Comparison of ENCODE assay signal across 19 mouse cellular contexts in genomic region chr11:46307768-46308167, GRCm38 (mm10). TPM values are rescaled to one million over a fixed set of nuclear protein-coding genes. Genes with fewer than 3 reads are reported as not detected.
A peak's percentile ranks its signal among the peaks of the same experiment; 100 is the strongest.
DNase-seq lines count a peak whose midpoint lies in the region; ATAC-seq and TF ChIP-seq lines count a peak whose summit lies in the region.
"Had no signal": no experiment of that assay in that cellular context is flagged by ENCODE, and none has a peak within 500 bp of the region (broad histone marks: within the 10 kb centered on the region; RNA-seq: fewer than 3 reads in every experiment).

No protein-coding gene starts in this region.

- peak; percentile 63 for ATAC-seq in inflammation-experienced regulatory T-cells, adult 6 months
- ATAC-seq in forebrain, postnatal 0 days: no peak
- ATAC-seq: Patski had no signal

- DNase-seq in B cell, adult 2 months: peak; percentile 35 to 37
- peak; percentile 77 for DNase-seq in CD4-positive, CD25-positive, alpha-beta regulatory T cell, adult 2 months (ENCODE audit: low read depth, low spot score)
- peak; percentile 48 for DNase-seq in thymus, postnatal 14 days
- DNase-seq in gastrocnemius, adult 2 months: no peak
- no peak for DNase-seq in forebrain, postnatal 0 days
- no peak for DNase-seq in left cerebral cortex, postnatal 14 days (ENCODE audit: low spot score in 2 of 2)
- DNase-seq: adrenal gland, postnatal 10 days; kidney, adult 18-20 months; kidney, postnatal 10 days; layer of hippocampus, postnatal 36 days; liver, embryonic 13.5 days; lung, adult 2 months; lung, postnatal 14 days had no signal

- no peak overlapping the region for H3K4me3 ChIP-seq in gastrocnemius, adult 2 months
- no peak overlapping the region for H3K4me3 ChIP-seq in forebrain, postnatal 0 days (ENCODE audit: low read depth, low read length)
- H3K4me3 ChIP-seq: forebrain, embryonic 10.5 days; hindbrain, embryonic 12.5 days; limb, embryonic 13.5 days; liver, embryonic 13.5 days had no signal

- no peaks in the 10 kb centered on the region; the same call in 1 of the 2 replicates for H3K36me3 ChIP-seq in forebrain, postnatal 0 days (ENCODE audit: insufficient read depth)
- H3K36me3 ChIP-seq: limb, embryonic 13.5 days; liver, embryonic 13.5 days had no signal

- no peak overlapping the region for H3K9ac ChIP-seq in forebrain, postnatal 0 days
- H3K9ac ChIP-seq: hindbrain, embryonic 12.5 days; limb, embryonic 13.5 days; liver, embryonic 13.5 days had no signal

- 94% methylated on average over 7 of the region's 7 CpGs for WGBS in forebrain, postnatal 0 days

- no peak overlapping the region for H3K27ac ChIP-seq in gastrocnemius, adult 2 months
- no peak overlapping the region for H3K27ac ChIP-seq in forebrain, postnatal 0 days (ENCODE audit: low read depth, low read length)
- H3K27ac ChIP-seq: forebrain, embryonic 10.5 days; hindbrain, embryonic 12.5 days; limb, embryonic 13.5 days; liver, embryonic 13.5 days had no signal

- H3K4me2 ChIP-seq in forebrain, postnatal 0 days (ENCODE audit: low read depth): no peak overlapping the region
- H3K4me2 ChIP-seq: hindbrain, embryonic 12.5 days; limb, embryonic 13.5 days; liver, embryonic 13.5 days; midbrain, embryonic 11.5 days had no signal

- TF ChIP-seq CTCF in gastrocnemius, adult 2 months (IDR thresholded peaks at IDR 0.05): no peak
- TF ChIP-seq CTCF in forebrain, postnatal 0 days (IDR thresholded peaks at IDR 0.05; ENCODE audit: low read depth): no peak

- H3K4me1 ChIP-seq in forebrain, postnatal 0 days (ENCODE audit: insufficient read depth): peaks cover 14% of the 10 kb centered on the region

- intact Hi-C loops in gastrocnemius, adult 2 months (cut with DNase I): no loop called here
- intact Hi-C loops in left cerebral cortex, postnatal 14 days (cut with DNase I): no loop called here

- H3K27me3 ChIP-seq in forebrain, postnatal 0 days (ENCODE audit: insufficient read depth, low read length): no peaks in the 10 kb centered on the region
- H3K27me3 ChIP-seq: hindbrain, embryonic 12.5 days; limb, embryonic 13.5 days; Patski had no signal

- H3K9me3 ChIP-seq in forebrain, postnatal 0 days (ENCODE audit: low read length): no peaks in the 10 kb centered on the region
- H3K9me3 ChIP-seq: forebrain, embryonic 10.5 days; hindbrain, embryonic 12.5 days; limb, embryonic 13.5 days; liver, embryonic 13.5 days had no signal

RNA-seq across cellular contexts. Expression of gene Cyfip2, which starts 4.9 kb away (rescaled TPM):
- 10 to 100 TPM; 64.0 to 82.6 (median 70.0) TPM for polyA plus RNA-seq in inflammation-experienced regulatory T-cells, adult 6 months (2017; shearing (Covaris generic))
- 10 to 100 TPM in 1 of 2 experiments, 1 to 10 TPM in 1; 2.3 to 10.1 TPM for total RNA-seq in gastrocnemius, adult 2 months (2021)
- 92.5 and 114 TPM in 2 replicates for total RNA-seq in forebrain, postnatal 0 days (2014; rRNA removed)
- 54.9 and 75.8 TPM in 2 replicates for polyA plus RNA-seq in forebrain, postnatal 0 days (2015; fragmentation: Nextera tagmentation; extraction: Ambion mirVana)
- total RNA-seq in left cerebral cortex, postnatal 14 days (2021): 100 to 1,000 TPM; 378 to 408 TPM

Comparison
In these comparisons a context has a peak if more than half of its experiments do, and no peak if none do; other contexts are left out.
1. DNase-seq: peak in B cell, adult 2 months (2 of 2), CD4-positive, CD25-positive, alpha-beta regulatory T cell, adult 2 months (single experiment) and thymus, postnatal 14 days (single experiment); none in gastrocnemius, adult 2 months (single experiment), forebrain, postnatal 0 days (single experiment) and left cerebral cortex, postnatal 14 days (0 of 2).